Mouse (Mus musculus): ENCODE data around the gene Ect2l. TPM values are rescaled to one million over a fixed set of nuclear protein-coding genes. Genes with fewer than 3 reads are reported as not detected.

The Ect2l gene
- 0.19 TPM in 1 of 2 replicates, not detected in the other for polyA plus RNA-seq (2015; fragmentation: Nextera tagmentation; extraction: Ambion mirVana)

GRCm38 (mm10) chr10:18210726-18211125, at the start of gene Ect2l:
Gene Ect2l (minus strand): TSS chr10:18210890.
- H3K4me3 ChIP-seq = no peak within 1 kb of the TSS
- no peak within 1 kb of the TSS for H3K27ac ChIP-seq (replicated peaks)
- H3K9me3 ChIP-seq = no peaks in the 10 kb centered on the region
- H3K9ac ChIP-seq = no peak within 1 kb of the TSS
- ATAC-seq (ENCODE audit: extremely low read depth, insufficient number of reproducible peaks, low FRiP score, low TSS enrichment) = no peak
- 6% methylated on average over 11 of the region's 11 CpGs for WGBS
- peak within 1 kb of the TSS; percentile 48 for H3K4me2 ChIP-seq
- no peaks in the 10 kb centered on the region for H3K36me3 ChIP-seq
- H3K4me1 ChIP-seq = 0 out of 2 replicates have a peak, but pooled peaks cover 4% of the 10 kb centered on the region
- H3K27me3 ChIP-seq (replicated peaks) = no peaks in the 10 kb centered on the region

- Histone ChIP-seq H3K27ac (replicated peaks) (no peak overlapping the region), H3K36me3 (no peaks in the 10 kb centered on the region), H3K4me1 (no peaks in the 10 kb centered on the region), H3K27me3 (replicated peaks) (no peaks in the 10 kb centered on the region), H3K4me2 (no peak overlapping the region), H3K4me3 (no peak overlapping the region), H3K9ac (no peak overlapping the region), H3K9me3 (no peaks in the 10 kb centered on the region)
- no peak for ATAC-seq (ENCODE audit: extremely low read depth, insufficient number of reproducible peaks, low FRiP score, low TSS enrichment)
- 58% methylated on average over 4 of the region's 4 CpGs for WGBS
Measured at GRCm38 (mm10) chr10:18251345-18251744, 40.7 kb upstream of the Ect2l start.

DNA sequence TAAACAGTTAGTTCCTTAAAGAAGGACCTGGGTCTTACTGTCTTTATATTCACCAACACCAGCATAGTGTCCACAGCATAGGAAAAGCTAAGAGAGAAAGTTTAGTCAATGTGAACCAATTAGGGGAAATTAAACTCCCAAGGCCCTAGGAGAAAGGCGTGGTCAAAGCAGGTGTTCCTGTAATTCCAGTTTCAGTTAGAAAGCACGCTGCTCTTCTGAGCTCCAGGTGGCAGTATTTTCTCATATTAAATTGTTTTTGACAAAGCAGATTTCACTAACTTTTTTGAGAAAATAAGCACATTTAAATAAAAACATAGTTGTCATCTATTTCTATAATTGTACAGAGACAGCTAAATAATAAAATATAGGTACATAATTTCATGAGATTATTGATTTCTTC, 32.9 kb upstream of the Ect2l start:
- no peak overlapping the region for H3K4me3 ChIP-seq
- H3K36me3 ChIP-seq = no peaks in the 10 kb centered on the region
- H3K27ac ChIP-seq (replicated peaks) = no peak overlapping the region
- no peak for ATAC-seq (ENCODE audit: extremely low read depth, insufficient number of reproducible peaks, low FRiP score, low TSS enrichment)
- H3K4me1 ChIP-seq = no peaks in the 10 kb centered on the region
- no peaks in the 10 kb centered on the region for H3K9me3 ChIP-seq
- H3K9ac ChIP-seq = no peak overlapping the region
- 58% methylated on average over 2 of the region's 2 CpGs for WGBS
- H3K27me3 ChIP-seq (replicated peaks) = no peaks in the 10 kb centered on the region
- H3K4me2 ChIP-seq = no peak overlapping the region

- Histone ChIP-seq H3K27ac (replicated peaks) (no peak overlapping the region), H3K36me3 (no peaks in the 10 kb centered on the region), H3K27me3 (replicated peaks) (no peaks in the 10 kb centered on the region), H3K9me3 (no peaks in the 10 kb centered on the region), H3K4me2 (no peak overlapping the region), H3K4me1 (peaks cover 7% of the 10 kb centered on the region; the same call in 1 of the 2 replicates), H3K9ac (no peak overlapping the region), H3K4me3 (no peak overlapping the region)
- 81% methylated on average over 7 of the region's 7 CpGs for WGBS
- no peak for ATAC-seq (ENCODE audit: extremely low read depth, insufficient number of reproducible peaks, low FRiP score, low TSS enrichment)
Measured at GRCm38 (mm10) chr10:18237191-18237590, 26.5 kb upstream of the Ect2l start.

- Histone ChIP-seq H3K9me3 (no peaks in the 10 kb centered on the region), H3K27me3 (replicated peaks) (no peaks in the 10 kb centered on the region), H3K27ac (replicated peaks) (no peak overlapping the region), H3K4me1 (peaks cover 7% of the 10 kb centered on the region; the same call in 1 of the 2 replicates), H3K9ac (no peak overlapping the region), H3K4me2 (no peak overlapping the region), H3K36me3 (no peaks in the 10 kb centered on the region), H3K4me3 (no peak overlapping the region)
- 78% methylated on average over 5 of the region's 5 CpGs for WGBS
- ATAC-seq (ENCODE audit: extremely low read depth, insufficient number of reproducible peaks, low FRiP score, low TSS enrichment) = no peak
Measured at GRCm38 (mm10) chr10:18236328-18236927, 25.7 kb upstream of the Ect2l start.

DNA sequence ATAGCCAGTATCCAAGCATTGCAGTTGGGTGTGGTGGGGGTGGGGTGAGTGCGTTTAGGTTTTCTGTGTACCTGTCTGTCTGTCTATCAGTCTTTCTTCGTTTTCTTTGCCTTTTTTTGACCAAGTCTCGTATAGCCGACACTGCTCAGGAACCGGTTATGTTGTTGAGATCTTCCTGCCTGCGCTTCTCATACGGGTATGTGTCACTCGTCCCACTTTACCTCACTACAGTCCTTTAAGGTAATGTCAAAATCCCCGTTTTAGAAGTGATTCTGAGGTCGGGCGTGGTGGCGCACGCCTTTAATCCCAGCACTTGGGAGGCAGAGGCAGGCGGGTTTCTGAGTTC, 24.7 kb upstream of the Ect2l start:
- ATAC-seq (ENCODE audit: extremely low read depth, insufficient number of reproducible peaks, low FRiP score, low TSS enrichment) = no peak
- Histone ChIP-seq H3K36me3 (no peaks in the 10 kb centered on the region), H3K4me3 (peak overlapping the region; percentile 90), H3K9ac (peak overlapping the region; percentile 78), H3K27ac (replicated peaks) (no peak overlapping the region), H3K4me2 (peak overlapping the region; percentile 80), H3K4me1 (peaks cover 7% of the 10 kb centered on the region; the same call in 1 of the 2 replicates), H3K9me3 (no peaks in the 10 kb centered on the region), H3K27me3 (replicated peaks) (no peaks in the 10 kb centered on the region)
- WGBS = 10% methylated on average over 14 of the region's 14 CpGs

- Histone ChIP-seq H3K9ac (peak within 1 kb of the TSS; percentile 78), H3K4me2 (peak within 1 kb of the TSS; percentile 80), H3K4me1 (peaks cover 7% of the 10 kb centered on the region; the same call in 1 of the 2 replicates), H3K4me3 (peak within 1 kb of the TSS; percentile 90), H3K36me3 (no peaks in the 10 kb centered on the region), H3K27ac (replicated peaks) (peak within 1 kb of the TSS; percentile 80), H3K27me3 (replicated peaks) (no peaks in the 10 kb centered on the region), H3K9me3 (no peaks in the 10 kb centered on the region)
- peak; percentile 89 for ATAC-seq (ENCODE audit: extremely low read depth, insufficient number of reproducible peaks, low FRiP score, low TSS enrichment)
- 2% methylated on average over 34 of the region's 41 CpGs for WGBS
Measured at GRCm38 (mm10) chr10:18234560-18235401, 24.1 kb upstream of the Ect2l start, which contains the start of gene Ccdc28a. Gene Ccdc28a (minus strand): TSS chr10:18234998.

GRCm38 (mm10) chr10:18233891-18234290, 23.2 kb upstream of the Ect2l start:
- peaks cover 7% of the 10 kb centered on the region; the same call in 1 of the 2 replicates for H3K4me1 ChIP-seq
- H3K36me3 ChIP-seq = no peaks in the 10 kb centered on the region
- H3K9me3 ChIP-seq = no peaks in the 10 kb centered on the region
- no peak for ATAC-seq (ENCODE audit: extremely low read depth, insufficient number of reproducible peaks, low FRiP score, low TSS enrichment)
- H3K27me3 ChIP-seq (replicated peaks) = no peaks in the 10 kb centered on the region
- no peak overlapping the region for H3K27ac ChIP-seq (replicated peaks)
- H3K4me2 ChIP-seq = peak overlapping the region; percentile 80
- WGBS = 48% methylated on average over 3 of the region's 3 CpGs
- H3K9ac ChIP-seq = no peak overlapping the region
- peak overlapping the region; percentile 90 for H3K4me3 ChIP-seq

DNA sequence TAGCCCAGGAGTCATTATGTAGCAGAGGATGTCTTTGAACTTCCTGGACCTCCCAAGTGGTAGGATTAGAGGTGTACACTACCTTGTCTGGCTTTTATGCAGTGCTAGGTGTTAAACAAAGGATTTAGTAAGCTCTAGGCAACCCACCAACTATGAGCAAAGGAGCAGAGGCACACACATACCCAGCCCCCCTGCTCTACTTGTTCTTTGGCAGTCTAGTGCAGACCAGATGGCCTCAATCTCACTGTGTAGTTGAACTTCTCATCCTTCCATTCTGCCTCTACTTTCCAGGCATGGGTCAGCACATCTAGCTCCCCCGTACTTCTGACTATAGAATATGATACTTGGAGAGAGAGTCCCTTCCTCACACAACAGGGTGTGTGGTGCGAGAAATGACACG, 13.7 kb upstream of the Ect2l start:
- no peak overlapping the region for H3K4me2 ChIP-seq
- 84% methylated on average over 3 of the region's 3 CpGs for WGBS
- no peaks in the 10 kb centered on the region for H3K27me3 ChIP-seq (replicated peaks)
- H3K27ac ChIP-seq (replicated peaks) = no peak overlapping the region
- H3K4me3 ChIP-seq = no peak overlapping the region
- no peak overlapping the region for H3K9ac ChIP-seq
- no peak for ATAC-seq (ENCODE audit: extremely low read depth, insufficient number of reproducible peaks, low FRiP score, low TSS enrichment)
- no peaks in the 10 kb centered on the region for H3K4me1 ChIP-seq
- no peaks in the 10 kb centered on the region for H3K36me3 ChIP-seq
- no peaks in the 10 kb centered on the region for H3K9me3 ChIP-seq

DNA sequence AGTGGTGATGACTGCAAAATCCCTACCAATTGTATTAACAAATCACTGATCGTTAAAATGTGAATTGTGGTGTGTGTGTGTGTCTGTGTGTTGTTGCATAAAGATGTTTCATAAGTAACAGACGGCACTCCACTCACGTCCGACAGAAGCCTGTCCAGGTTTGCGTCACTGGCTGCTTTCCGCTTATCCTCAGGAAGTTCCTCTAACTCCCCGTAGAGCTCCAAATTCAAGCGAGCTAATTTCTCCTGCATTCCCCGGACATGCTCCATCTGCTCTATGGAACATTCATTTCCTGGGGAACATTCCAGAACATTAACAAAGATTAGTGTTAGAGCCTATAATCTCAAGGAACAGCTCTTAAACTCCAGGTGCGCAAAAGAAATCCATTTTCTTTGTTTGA, 8.7 kb upstream of the Ect2l start:
- H3K9ac ChIP-seq = no peak overlapping the region
- H3K4me1 ChIP-seq = no peaks in the 10 kb centered on the region
- no peaks in the 10 kb centered on the region for H3K27me3 ChIP-seq (replicated peaks)
- WGBS = 73% methylated on average over 10 of the region's 10 CpGs
- no peaks in the 10 kb centered on the region for H3K9me3 ChIP-seq
- no peak for ATAC-seq (ENCODE audit: extremely low read depth, insufficient number of reproducible peaks, low FRiP score, low TSS enrichment)
- H3K27ac ChIP-seq (replicated peaks) = no peak overlapping the region
- no peaks in the 10 kb centered on the region for H3K36me3 ChIP-seq
- H3K4me2 ChIP-seq = no peak overlapping the region
- H3K4me3 ChIP-seq = no peak overlapping the region

DNA sequence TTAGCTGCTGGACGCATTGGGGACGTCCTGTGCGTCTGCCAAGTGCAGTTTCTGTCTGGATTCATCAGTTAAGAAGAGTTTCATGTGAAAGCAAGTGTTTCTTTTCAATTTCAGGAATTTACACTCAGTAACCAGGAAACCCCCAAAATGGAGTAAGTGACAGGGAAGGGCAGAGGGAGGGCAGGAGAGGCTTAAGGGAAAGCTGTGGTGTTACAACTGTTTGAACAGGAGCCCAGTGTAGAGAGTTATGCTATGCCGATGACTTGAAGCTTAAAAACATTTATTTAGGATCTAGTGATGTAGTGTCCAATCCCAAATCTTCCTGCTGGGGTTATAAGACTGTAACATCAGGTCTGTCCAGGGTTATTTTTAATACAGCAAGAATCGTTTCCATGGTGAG, 3.4 kb upstream of the Ect2l start:
- Histone ChIP-seq H3K4me3 (no peak overlapping the region), H3K27me3 (replicated peaks) (no peaks in the 10 kb centered on the region), H3K36me3 (no peaks in the 10 kb centered on the region), H3K27ac (replicated peaks) (no peak overlapping the region), H3K9ac (no peak overlapping the region), H3K4me2 (no peak overlapping the region), H3K9me3 (no peaks in the 10 kb centered on the region), H3K4me1 (0 out of 2 replicates have a peak, but pooled peaks cover 4% of the 10 kb centered on the region)
- 77% methylated on average over 5 of the region's 5 CpGs for WGBS
- no peak for ATAC-seq (ENCODE audit: extremely low read depth, insufficient number of reproducible peaks, low FRiP score, low TSS enrichment)

Measured in heart, embryonic 13.5 days (tissue).